Mouse (Mus musculus) E14TG2a.4 (cell line): ENCODE data around the gene Socs7.

Source experiments
- CTCF ChIP-seq: conservative IDR thresholded peaks from 2 replicates; pipeline ENCODE4 v1.5.1; 2014; ENCODE audit warnings: low read length
- POU5F1 ChIP-seq: IDR thresholded peaks from 2 replicates; pipeline ENCODE4 v1.6.1; 2014; ENCODE audit warnings: low read length, borderline replicate concordance

GRCm38 (mm10) chr11:97380036-97380435, 17.7 kb downstream of the Socs7 start:
- no peak for TF ChIP-seq CTCF
- no peak for TF ChIP-seq POU5F1
